In the genomic region with DNA sequence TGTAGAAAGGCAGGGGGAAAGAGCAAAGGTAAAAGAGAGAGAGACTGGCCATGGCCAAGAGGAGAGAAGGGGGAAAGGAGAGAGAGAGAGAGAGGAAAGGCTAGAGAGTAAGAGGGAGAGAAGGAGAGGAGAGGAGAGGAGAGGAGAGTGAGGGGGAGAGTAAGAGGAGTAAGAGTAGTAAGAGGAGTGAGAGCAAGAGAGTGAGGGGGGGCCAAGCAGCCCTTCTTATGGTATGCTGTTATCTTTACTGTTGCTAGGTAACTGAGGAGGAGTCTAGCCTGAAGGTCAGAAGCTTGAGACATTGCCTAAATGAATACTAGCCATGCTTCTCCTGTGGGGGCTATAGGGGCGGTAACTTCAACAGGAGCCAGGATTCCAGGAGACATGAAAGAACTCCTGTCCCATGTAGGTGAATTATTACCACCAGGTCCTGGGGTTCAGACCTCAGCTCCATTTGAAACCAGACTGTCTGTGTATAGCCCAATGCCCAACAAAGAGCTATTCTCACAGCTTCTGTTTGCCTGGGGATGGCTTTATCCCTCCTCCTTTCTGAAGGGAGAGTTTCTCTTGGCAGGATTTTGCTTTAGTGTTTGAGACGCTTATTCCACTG, we compare ENCODE assay signal across 26 mouse cellular contexts.
DNase-seq lines count a peak whose midpoint lies in the region; ATAC-seq and TF ChIP-seq lines count a peak whose summit lies in the region.
"Had no signal": no experiment of that assay in that cellular context is flagged by ENCODE, and none has a peak within 500 bp of the region (broad histone marks: within the 10 kb centered on the region; RNA-seq: fewer than 3 reads in every experiment).

No protein-coding gene starts in this region.

- no peaks in the 10 kb centered on the region for H3K36me3 ChIP-seq in hindbrain, embryonic 13.5 days
- no peaks in the 10 kb centered on the region for H3K36me3 ChIP-seq in hindbrain, embryonic 14.5 days (replicated peaks; ENCODE audit: control insufficient read depth, insufficient read depth)
- no peaks in the 10 kb centered on the region for H3K36me3 ChIP-seq in stomach, embryonic 15.5 days
- H3K36me3 ChIP-seq in stomach, postnatal 0 days (ENCODE audit: control insufficient read depth, insufficient read depth, low read length) = no peaks in the 10 kb centered on the region
- no peaks in the 10 kb centered on the region for H3K36me3 ChIP-seq in neural tube, embryonic 15.5 days
- H3K36me3 ChIP-seq: embryonic facial prominence, embryonic 12.5 days; forebrain, embryonic 15.5 days; heart, embryonic 12.5 days; limb, embryonic 12.5 days; liver, embryonic 15.5 days had no signal

- no peak for TF ChIP-seq CTCF in stomach, postnatal 0 days (IDR thresholded peaks at IDR 0.05; ENCODE audit: low read depth)

- no peaks in the 10 kb centered on the region for H3K4me1 ChIP-seq in hindbrain, embryonic 13.5 days (replicated peaks)
- no peaks in the 10 kb centered on the region for H3K4me1 ChIP-seq in hindbrain, embryonic 14.5 days (replicated peaks; ENCODE audit: control insufficient read depth, insufficient read depth, low read length)
- no peaks in the 10 kb centered on the region for H3K4me1 ChIP-seq in stomach, embryonic 15.5 days
- no peaks in the 10 kb centered on the region for H3K4me1 ChIP-seq in stomach, postnatal 0 days (replicated peaks; ENCODE audit: control insufficient read depth, insufficient read depth)
- no peaks in the 10 kb centered on the region for H3K4me1 ChIP-seq in neural tube, embryonic 15.5 days
- H3K4me1 ChIP-seq: embryonic facial prominence, embryonic 12.5 days; forebrain, embryonic 15.5 days; heart, embryonic 12.5 days; limb, embryonic 12.5 days; liver, embryonic 15.5 days had no signal

- H3K27ac ChIP-seq in hindbrain, embryonic 13.5 days = no peak overlapping the region
- no peak overlapping the region for H3K27ac ChIP-seq in hindbrain, embryonic 14.5 days
- H3K27ac ChIP-seq in stomach, embryonic 15.5 days = no peak overlapping the region
- no peak overlapping the region for H3K27ac ChIP-seq in stomach, postnatal 0 days (replicated peaks)
- no peak overlapping the region for H3K27ac ChIP-seq in neural tube, embryonic 15.5 days (replicated peaks)
- H3K27ac ChIP-seq: embryonic facial prominence, embryonic 12.5 days; forebrain, embryonic 15.5 days; limb, embryonic 12.5 days; liver, embryonic 15.5 days had no signal

- H3K9me3 ChIP-seq in hindbrain, embryonic 13.5 days = no peaks in the 10 kb centered on the region
- no peaks in the 10 kb centered on the region for H3K9me3 ChIP-seq in hindbrain, embryonic 14.5 days (ENCODE audit: control insufficient read depth, low read length)
- no peaks in the 10 kb centered on the region for H3K9me3 ChIP-seq in stomach, embryonic 15.5 days
- no peaks in the 10 kb centered on the region for H3K9me3 ChIP-seq in stomach, postnatal 0 days (ENCODE audit: control insufficient read depth, low read length)
- H3K9me3 ChIP-seq in neural tube, embryonic 15.5 days (replicated peaks) = no peaks in the 10 kb centered on the region
- H3K9me3 ChIP-seq: embryonic facial prominence, embryonic 12.5 days; forebrain, embryonic 15.5 days; heart, embryonic 12.5 days; limb, embryonic 12.5 days; liver, embryonic 15.5 days had no signal

- ATAC-seq in hindbrain, embryonic 13.5 days (ENCODE audit: low FRiP score) = peak; percentile 68
- no peak for ATAC-seq in hindbrain, embryonic 14.5 days (ENCODE audit: low FRiP score)
- peak; percentile 53; the same call in 1 of the 2 replicates for ATAC-seq in stomach, embryonic 15.5 days (ENCODE audit: insufficient read depth, low FRiP score, low read depth)
- ATAC-seq in stomach, postnatal 0 days (ENCODE audit: low FRiP score, low TSS enrichment) = no peak
- peak; percentile 89 for ATAC-seq in neural tube, embryonic 15.5 days (ENCODE audit: low FRiP score)
- ATAC-seq: CD4-positive, CD25-positive, alpha-beta regulatory T cell, adult 4 months; forebrain, embryonic 15.5 days; intestine, embryonic 16.5 days had no signal

- no peak overlapping the region for H3K9ac ChIP-seq in hindbrain, embryonic 13.5 days
- no peak overlapping the region for H3K9ac ChIP-seq in hindbrain, embryonic 14.5 days
- no peak overlapping the region for H3K9ac ChIP-seq in stomach, embryonic 15.5 days
- no peak overlapping the region for H3K9ac ChIP-seq in stomach, postnatal 0 days (ENCODE audit: low read length)
- no peak overlapping the region for H3K9ac ChIP-seq in neural tube, embryonic 15.5 days (replicated peaks)
- H3K9ac ChIP-seq: embryonic facial prominence, embryonic 12.5 days; forebrain, embryonic 15.5 days; heart, embryonic 12.5 days; limb, embryonic 12.5 days; liver, embryonic 15.5 days; lung, embryonic 14.5 days had no signal

- WGBS in hindbrain, embryonic 13.5 days = 67% methylated on average over 2 of the region's 2 CpGs
- 67% methylated on average over 2 of the region's 2 CpGs for WGBS in hindbrain, embryonic 14.5 days
- 43% methylated on average over 2 of the region's 2 CpGs for WGBS in stomach, embryonic 15.5 days
- 50% methylated on average over 2 of the region's 2 CpGs for WGBS in stomach, postnatal 0 days
- WGBS in neural tube, embryonic 15.5 days = 20% methylated on average over 2 of the region's 2 CpGs

- TF ChIP-seq EP300 in stomach, postnatal 0 days (optimal IDR thresholded peaks at IDR 0.05) = no peak

- H3K4me3 ChIP-seq in hindbrain, embryonic 13.5 days = no peak overlapping the region
- no peak overlapping the region for H3K4me3 ChIP-seq in hindbrain, embryonic 14.5 days (replicated peaks; ENCODE audit: low read length)
- no peak overlapping the region for H3K4me3 ChIP-seq in stomach, embryonic 15.5 days (replicated peaks)
- no peak overlapping the region for H3K4me3 ChIP-seq in stomach, postnatal 0 days (ENCODE audit: low read depth, low read length)
- H3K4me3 ChIP-seq in neural tube, embryonic 15.5 days (replicated peaks) = no peak overlapping the region
- H3K4me3 ChIP-seq: embryonic facial prominence, embryonic 12.5 days; forebrain, embryonic 15.5 days; heart, embryonic 12.5 days; limb, embryonic 12.5 days; liver, embryonic 15.5 days; myocyte had no signal

- DNase-seq in hindbrain, embryonic 14.5 days (ENCODE audit: low spot score) = no peak
- no peak for DNase-seq in stomach, postnatal 0 days (ENCODE audit: low spot score)
- peak; percentile 20 for DNase-seq in neural tube, embryonic 10.5 days (ENCODE audit: extremely low spot score, low spot score)
- DNase-seq in thymus, postnatal 4 days = no peak
- DNase-seq in gastrocnemius, postnatal 25 days = no peak
- DNase-seq: adrenal gland, postnatal 36 days; cerebellum, adult 18-20 months; cerebellum, postnatal 10 days; gastrocnemius, postnatal 36 days; heart, adult 18-20 months; kidney, postnatal 14 days; lung, embryonic 14.5 days; lung, postnatal 14 days; thymus, postnatal 25 days had no signal

- no peaks in the 10 kb centered on the region for H3K27me3 ChIP-seq in hindbrain, embryonic 13.5 days
- no peaks in the 10 kb centered on the region for H3K27me3 ChIP-seq in hindbrain, embryonic 14.5 days (ENCODE audit: control insufficient read depth, insufficient read depth, low read length)
- no peaks in the 10 kb centered on the region for H3K27me3 ChIP-seq in stomach, embryonic 15.5 days (replicated peaks)
- no peaks in the 10 kb centered on the region for H3K27me3 ChIP-seq in stomach, postnatal 0 days (ENCODE audit: control insufficient read depth, insufficient read depth, low read length)
- H3K27me3 ChIP-seq in neural tube, embryonic 15.5 days (replicated peaks) = no peaks in the 10 kb centered on the region
- H3K27me3 ChIP-seq: embryonic facial prominence, embryonic 12.5 days; forebrain, embryonic 15.5 days; heart, embryonic 12.5 days; limb, embryonic 12.5 days; liver, embryonic 15.5 days had no signal

- H3K4me2 ChIP-seq in hindbrain, embryonic 13.5 days = no peak overlapping the region
- H3K4me2 ChIP-seq in hindbrain, embryonic 14.5 days (replicated peaks) = no peak overlapping the region
- H3K4me2 ChIP-seq in stomach, embryonic 15.5 days = no peak overlapping the region
- H3K4me2 ChIP-seq in stomach, postnatal 0 days (replicated peaks; ENCODE audit: low read depth) = no peak overlapping the region
- H3K4me2 ChIP-seq in neural tube, embryonic 15.5 days = no peak overlapping the region
- H3K4me2 ChIP-seq: embryonic facial prominence, embryonic 12.5 days; forebrain, embryonic 15.5 days; heart, embryonic 12.5 days; limb, embryonic 12.5 days; liver, embryonic 15.5 days; lung, embryonic 14.5 days; midbrain, embryonic 11.5 days had no signal

Comparison
In these comparisons a context has a peak if more than half of its experiments do, and no peak if none do; other contexts are left out.
1. ATAC-seq: peak in hindbrain, embryonic 13.5 days (single experiment), stomach, embryonic 15.5 days (single experiment) and neural tube, embryonic 15.5 days (single experiment); none in hindbrain, embryonic 14.5 days (single experiment) and stomach, postnatal 0 days (single experiment).